9 mouse cellular contexts compared by ENCODE assay signal in the genomic region with DNA sequence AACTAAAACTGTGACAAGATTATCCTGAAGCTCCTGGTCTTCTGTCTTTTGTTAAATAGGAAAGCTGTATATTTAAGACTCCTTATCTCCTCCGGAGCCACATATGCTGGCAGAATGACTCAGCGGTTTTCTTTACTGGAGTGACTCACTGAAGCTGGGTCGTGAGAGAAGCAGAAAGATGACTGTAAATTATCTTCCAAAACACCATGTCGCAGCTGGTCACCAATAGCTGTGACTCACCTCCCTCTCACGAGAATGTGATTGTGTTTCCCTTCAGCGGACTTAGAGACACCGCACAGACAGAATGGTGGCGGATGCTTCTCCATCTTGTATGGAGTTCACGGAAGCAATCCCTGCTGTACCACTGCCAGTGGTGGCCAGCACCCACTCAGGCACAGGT. TPM values are rescaled to one million over a fixed set of nuclear protein-coding genes. Genes with fewer than 3 reads are reported as not detected.
DNase-seq lines count a peak whose midpoint lies in the region; ATAC-seq and TF ChIP-seq lines count a peak whose summit lies in the region.
"Had no signal": no experiment of that assay in that cellular context is flagged by ENCODE, and none has a peak within 500 bp of the region (broad histone marks: within the 10 kb centered on the region; RNA-seq: fewer than 3 reads in every experiment).

No protein-coding gene starts in this region.

- no peaks in the 10 kb centered on the region for H3K27me3 ChIP-seq in heart, embryonic 13.5 days (replicated peaks)
- H3K27me3 ChIP-seq in liver, embryonic 15.5 days = peaks cover 5% of the 10 kb centered on the region; the same call in 1 of the 2 replicates
- no peaks in the 10 kb centered on the region for H3K27me3 ChIP-seq in thymus, adult 2 months (ENCODE audit: control insufficient read depth, insufficient read depth, low read length)
- H3K27me3 ChIP-seq: limb, embryonic 12.5 days had no signal

- H3K4me2 ChIP-seq in heart, embryonic 13.5 days = peak overlapping the region; percentile 34
- peak overlapping the region; percentile 64 for H3K4me2 ChIP-seq in liver, embryonic 15.5 days
- H3K4me2 ChIP-seq: limb, embryonic 12.5 days had no signal

- H3K4me1 ChIP-seq in heart, embryonic 13.5 days = peaks cover 6% of the 10 kb centered on the region
- H3K4me1 ChIP-seq in ES-E14 (ENCODE audit: control insufficient read depth in 2 of 2, insufficient read depth in 2 of 2, low read length in 2 of 2, poor library complexity in 1 of 2) = peaks cover 9% of the 10 kb centered on the region in 2 experiments; a peak in 3 of 4 replicates
- peaks cover 3% of the 10 kb centered on the region; the same call in 1 of the 2 replicates for H3K4me1 ChIP-seq in embryonic fibroblast, embryonic 13.5 days (ENCODE audit: control insufficient read depth, insufficient read depth, low read length)
- H3K4me1 ChIP-seq in liver, embryonic 15.5 days (replicated peaks) = peaks cover 23% of the 10 kb centered on the region
- no peaks in the 10 kb centered on the region for H3K4me1 ChIP-seq in thymus, adult 2 months (replicated peaks; ENCODE audit: control insufficient read depth, insufficient read depth, low read length)
- H3K4me1 ChIP-seq: limb, embryonic 12.5 days had no signal

- ATAC-seq in heart, embryonic 13.5 days (ENCODE audit: extremely low read depth, insufficient number of reproducible peaks, low FRiP score, low TSS enrichment) = peak; percentile 91
- ATAC-seq in liver, embryonic 15.5 days (ENCODE audit: insufficient read depth) = peak; percentile 97

- H3K4me3 ChIP-seq in heart, embryonic 13.5 days = no peak overlapping the region
- no peak overlapping the region for H3K4me3 ChIP-seq in ES-E14 (ENCODE audit: insufficient read depth in 1 of 2, low read depth in 1 of 2, low read length in 2 of 2, poor library complexity in 1 of 2, severe bottlenecking in 1 of 2)
- no peak overlapping the region for H3K4me3 ChIP-seq in embryonic fibroblast, embryonic 13.5 days (ENCODE audit: insufficient read depth, low read length)
- H3K4me3 ChIP-seq in liver, embryonic 15.5 days (replicated peaks) = peak overlapping the region; percentile 31
- no peak overlapping the region for H3K4me3 ChIP-seq in thymus, adult 2 months (ENCODE audit: control insufficient read depth, insufficient read depth, low read length)
- H3K4me3 ChIP-seq: limb, embryonic 12.5 days had no signal

- in situ Hi-C loops in ES-E14 (cut with MboI; ENCODE audit: low sequenced_read_pairs in 2 of 2, unreplicated experiment in 2 of 2) = loop anchor here (10.0 to 25.0 kb wide), 2 partner anchors 222 to 245 kb away; partner anchors contain the start of gene Mfap3l (in 1 of the 2)

- no peaks in the 10 kb centered on the region for H3K9me3 ChIP-seq in heart, embryonic 13.5 days
- H3K9me3 ChIP-seq in ES-E14 (ENCODE audit: control insufficient read depth, insufficient read depth, low read depth, low read length) = no peaks in the 10 kb centered on the region
- no peaks in the 10 kb centered on the region for H3K9me3 ChIP-seq in liver, embryonic 15.5 days (replicated peaks)
- H3K9me3 ChIP-seq: limb, embryonic 12.5 days had no signal

- DNase-seq in heart, postnatal 14 days = no peak
- no peak for DNase-seq in ES-E14 (ENCODE audit: low read depth, low spot score)
- no peak for DNase-seq in thymus, adult 2 months
- no peak for DNase-seq in thymus, postnatal 0 days (ENCODE audit: low spot score)
- no peak for DNase-seq in thymus, postnatal 36 days

- TF ChIP-seq POLR2A in embryonic fibroblast, embryonic 13.5 days (IDR thresholded peaks at IDR 0.05; ENCODE audit: low read depth, low read length) = no peak
- TF ChIP-seq POLR2A in thymus, adult 2 months (IDR thresholded peaks at IDR 0.05; ENCODE audit: control insufficient read depth, extremely low read depth, insufficient read depth, low read length, poor library complexity) = no peak

- 41% methylated on average over 9 of the region's 9 CpGs for WGBS in heart, embryonic 13.5 days
- WGBS in liver, embryonic 15.5 days (ENCODE audit: insufficient replicate concordance) = 17% methylated on average over 9 of the region's 9 CpGs
- 25% methylated on average over 9 of the region's 9 CpGs for WGBS in thymus, adult 2 months

- H3K36me3 ChIP-seq in heart, embryonic 13.5 days = no peaks in the 10 kb centered on the region
- H3K36me3 ChIP-seq in ES-E14 (ENCODE audit: control insufficient read depth, insufficient read depth, low read length, poor library complexity, severe bottlenecking) = no peaks in the 10 kb centered on the region
- H3K36me3 ChIP-seq in liver, embryonic 15.5 days (replicated peaks) = no peaks in the 10 kb centered on the region
- no peaks in the 10 kb centered on the region for H3K36me3 ChIP-seq in thymus, adult 2 months (ENCODE audit: control insufficient read depth, insufficient read depth, low read length)
- H3K36me3 ChIP-seq: limb, embryonic 12.5 days had no signal

- no peak overlapping the region for H3K9ac ChIP-seq in heart, embryonic 13.5 days
- no peak overlapping the region for H3K9ac ChIP-seq in ES-E14 (ENCODE audit: insufficient read depth, low read depth, low read length, poor library complexity, severe bottlenecking)
- H3K9ac ChIP-seq in liver, embryonic 15.5 days = no peak overlapping the region
- H3K9ac ChIP-seq: limb, embryonic 12.5 days had no signal

- TF ChIP-seq CTCF in embryonic fibroblast, embryonic 13.5 days (IDR thresholded peaks at IDR 0.05; ENCODE audit: borderline replicate concordance, insufficient read depth, low read length) = no peak
- TF ChIP-seq CTCF in thymus, adult 2 months (IDR thresholded peaks at IDR 0.05; ENCODE audit: borderline replicate concordance, control insufficient read depth, extremely low read depth, insufficient read depth, low read length, poor library complexity) = no peak

- peak overlapping the region; percentile 63 for H3K27ac ChIP-seq in heart, embryonic 13.5 days (replicated peaks)
- H3K27ac ChIP-seq in ES-E14 (ENCODE audit: insufficient read depth, low read depth, low read length, poor library complexity, severe bottlenecking) = peak overlapping the region; percentile 64; the same call in 1 of the 2 replicates
- H3K27ac ChIP-seq in embryonic fibroblast, embryonic 13.5 days (ENCODE audit: insufficient read depth, low read length) = peak overlapping the region; percentile 22
- H3K27ac ChIP-seq in liver, embryonic 15.5 days (replicated peaks) = peak overlapping the region; percentile 94
- no peak overlapping the region for H3K27ac ChIP-seq in thymus, adult 2 months (ENCODE audit: control insufficient read depth, insufficient read depth, low read length)
- H3K27ac ChIP-seq: limb, embryonic 12.5 days had no signal

- intact Hi-C loops in heart, postnatal 14 days (cut with DNase I) = no loop called here

TF ChIP-seq in ES-E14, 5 proteins besides CTCF, POLR2A, EP300 and RAD21:
- TF ChIP-seq MAFK (IDR thresholded peaks at IDR 0.05; ENCODE audit: insufficient read depth, low read depth, low read length) (peak; percentile 81), ZNF384 (IDR thresholded peaks at IDR 0.05; ENCODE audit: low read depth, low read length) (no peak)

RNA-seq across cellular contexts. Expression of gene Hpf1, which starts 30.6 kb away (rescaled TPM):
- 64.2 and 65.0 TPM in 2 replicates for polyA plus RNA-seq in heart, embryonic 13.5 days (2015; fragmentation: Nextera tagmentation; extraction: Ambion mirVana)
- total RNA-seq in heart, postnatal 14 days (2021) = 10 to 100 TPM; 17.9 TPM
- total RNA-seq in ES-E14 (2012; rRNA removed) = 31.1 and 44.6 TPM in 2 replicates
- 40.3 and 47.1 TPM in 2 replicates for polyA plus RNA-seq in embryonic fibroblast, embryonic 13.5 days (2011; ENCODE audit: insufficient read length, low read depth, missing spikeins)
- polyA plus RNA-seq in liver, embryonic 15.5 days (2015; fragmentation: Nextera tagmentation; extraction: Ambion mirVana) = 60.8 and 68.3 TPM in 2 replicates
- 10.3 and 14.2 TPM in 2 replicates for polyA plus RNA-seq in thymus, adult 2 months (2012; rRNA removed)
- polyA plus RNA-seq in thymus, postnatal 0 days (2015; fragmentation: Nextera tagmentation; extraction: Ambion mirVana) = 160 and 173 TPM in 2 replicates
